Mouse (Mus musculus) adrenal gland, postnatal 14 days (tissue): Measurements from ENCODE around the gene Mgat4b. TPM values are rescaled to one million over a fixed set of nuclear protein-coding genes. Genes with fewer than 3 reads are reported as not detected.

Experiments
- DNase-seq: peaks from one replicate; pipeline ENCODE4 v3.0.0; 2021; ENCODE audit warnings: mixed read lengths
- microRNA-seq, 2 experiments: library from miRNA; unstranded; fragments of <30 nt; microRNA quantifications; one replicate each; pipeline ENCODE4 v1.2.0; 2021
- total RNA-seq: library from RNA; stranded (reverse); gene quantifications from 2 replicates; pipeline ENCODE4 v1.2.3, GENCODE M21; 2021

Gene Mgat4b
- total RNA-seq, 1 experiment from 2014 or later: 113 TPM

DNA sequence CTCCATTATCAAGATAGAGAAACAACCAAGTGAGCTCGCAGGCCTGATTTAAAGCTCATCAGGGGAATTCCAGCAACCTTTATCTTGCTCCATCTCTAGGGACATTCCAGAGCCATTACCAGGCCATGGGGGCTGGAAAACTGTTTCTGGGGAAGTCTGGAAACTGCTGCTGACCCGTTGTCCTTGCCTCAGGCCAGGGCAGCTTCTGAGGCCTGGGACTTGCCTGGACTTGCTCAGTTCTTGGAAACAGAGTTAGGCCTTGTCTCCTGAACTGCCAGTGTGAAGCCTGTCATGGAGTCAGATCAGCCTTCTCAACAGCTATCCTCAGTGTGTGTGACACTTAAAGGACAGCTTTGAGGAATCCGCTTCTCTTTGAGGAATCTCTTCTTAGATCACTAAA lies 41.5 kb downstream of the Mgat4b start:
- no peak for DNase-seq

DNA sequence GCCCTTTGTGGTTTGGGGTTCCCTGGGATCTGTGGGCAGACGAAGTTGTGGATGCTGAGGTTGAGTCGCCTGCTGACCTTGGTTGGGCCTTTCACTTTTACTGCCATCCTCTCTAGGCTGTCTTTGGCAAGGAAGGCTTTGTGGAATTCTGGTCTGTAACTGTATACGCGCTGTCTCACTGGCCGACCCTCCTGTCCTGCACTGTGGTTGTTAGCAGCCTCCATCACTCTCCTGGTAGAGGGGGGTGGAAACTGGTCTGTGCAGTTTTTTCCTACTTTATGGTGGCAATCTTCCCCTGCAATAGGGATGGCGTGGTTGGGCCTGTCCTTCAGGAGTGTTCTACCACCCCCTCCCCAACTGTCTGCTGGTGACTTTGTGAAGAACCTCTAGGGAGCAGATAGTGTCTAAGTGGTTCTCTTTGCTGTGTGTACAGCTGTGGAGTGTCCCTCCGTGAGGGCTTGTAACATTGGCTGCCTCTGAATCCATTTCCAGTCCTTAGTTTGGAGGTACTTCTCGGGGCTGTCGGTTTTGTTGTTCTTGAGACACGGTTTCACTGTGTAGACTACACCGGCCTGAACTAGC lies 42.1 kb downstream of the Mgat4b start:
- no peak for DNase-seq

DNA sequence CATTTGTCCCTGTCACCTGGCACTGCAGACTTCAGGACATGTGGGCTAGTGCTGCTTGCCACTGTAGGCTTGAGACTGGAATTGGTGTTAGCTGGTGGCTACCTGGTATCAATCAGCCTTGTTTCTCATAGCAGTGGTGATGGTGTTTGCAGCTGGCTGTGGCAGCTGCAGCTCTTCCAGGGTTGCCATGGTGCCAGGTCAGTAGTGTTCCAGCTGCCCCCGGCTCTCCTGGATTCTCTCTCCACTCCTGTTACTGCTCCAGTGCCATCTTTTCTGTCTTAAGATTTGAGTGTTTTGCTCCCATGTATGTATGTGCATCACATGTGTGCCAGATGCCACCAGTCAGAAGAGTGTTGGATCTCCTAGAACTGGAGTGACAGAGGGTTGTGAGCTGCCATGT lies 42.7 kb downstream of the Mgat4b start:
- no peak for DNase-seq

DNA sequence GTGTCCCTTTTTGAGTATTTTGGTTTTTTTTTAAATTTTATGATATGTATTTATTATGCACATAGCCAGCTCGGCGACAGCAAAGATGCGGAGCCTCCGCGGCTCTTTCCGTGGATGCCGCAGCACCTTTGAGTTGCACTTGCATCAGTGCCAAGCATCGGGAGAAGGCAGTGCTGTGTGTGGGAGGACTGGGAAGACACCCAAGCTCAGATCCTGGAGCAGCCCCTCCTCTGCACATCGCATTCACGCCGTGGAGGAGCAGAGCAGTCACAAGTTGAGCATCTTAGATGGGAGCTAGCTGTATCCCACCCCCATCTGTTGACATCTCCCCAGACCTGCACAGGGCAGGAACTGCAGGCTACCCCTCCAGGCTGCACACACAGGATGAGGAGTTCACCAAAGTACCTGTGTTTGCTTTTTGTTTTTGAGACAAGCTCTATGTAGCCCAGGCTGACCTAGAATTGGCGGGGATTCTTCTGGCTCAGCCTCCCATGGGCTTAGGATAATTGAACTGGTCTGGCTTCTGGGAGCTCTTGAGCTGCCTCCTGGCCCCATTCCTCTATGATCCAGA lies 43.4 kb downstream of the Mgat4b start:
- DNase-seq: no peak

DNA sequence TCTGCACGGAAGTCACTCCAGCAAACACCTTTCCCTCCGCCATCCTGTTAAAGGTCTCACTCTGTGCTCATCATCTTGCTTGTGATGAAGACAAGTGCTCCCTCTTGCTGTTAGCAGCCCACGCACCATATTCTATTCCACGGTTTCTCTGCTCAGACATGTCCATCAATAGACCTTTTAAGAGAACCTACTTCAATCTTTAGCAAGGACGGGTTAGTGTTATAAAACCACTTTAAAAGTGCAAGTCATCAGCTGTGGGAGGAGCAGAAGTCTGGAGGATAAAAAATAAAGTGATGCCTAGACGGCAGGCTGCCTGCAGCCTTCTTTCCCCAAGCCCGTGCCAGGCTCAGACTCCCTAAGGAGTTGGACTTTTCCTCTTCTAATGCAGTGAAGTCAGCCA lies 45.9 kb downstream of the Mgat4b start:
- no peak for DNase-seq

DNA sequence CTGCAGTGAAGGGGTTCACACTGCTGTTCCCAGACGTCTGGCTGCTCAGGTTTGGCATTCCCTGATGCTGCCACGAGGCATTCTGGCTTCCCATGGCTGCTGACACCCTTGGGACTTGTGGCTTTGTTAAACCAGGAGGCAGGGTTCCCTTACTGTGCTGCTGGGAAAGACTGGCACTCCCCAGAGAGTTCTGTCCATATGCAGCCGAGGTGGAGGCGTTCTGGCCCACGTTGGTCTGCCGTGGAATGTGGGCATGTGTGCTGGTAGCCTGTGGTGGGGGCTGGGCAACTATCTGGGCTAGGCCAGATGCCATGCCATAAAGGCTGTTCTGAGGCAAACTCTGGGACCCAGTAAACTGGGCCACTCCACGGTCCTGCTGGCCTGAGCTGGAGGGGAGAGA lies 47.6 kb downstream of the Mgat4b start:
- DNase-seq: no peak

DNA sequence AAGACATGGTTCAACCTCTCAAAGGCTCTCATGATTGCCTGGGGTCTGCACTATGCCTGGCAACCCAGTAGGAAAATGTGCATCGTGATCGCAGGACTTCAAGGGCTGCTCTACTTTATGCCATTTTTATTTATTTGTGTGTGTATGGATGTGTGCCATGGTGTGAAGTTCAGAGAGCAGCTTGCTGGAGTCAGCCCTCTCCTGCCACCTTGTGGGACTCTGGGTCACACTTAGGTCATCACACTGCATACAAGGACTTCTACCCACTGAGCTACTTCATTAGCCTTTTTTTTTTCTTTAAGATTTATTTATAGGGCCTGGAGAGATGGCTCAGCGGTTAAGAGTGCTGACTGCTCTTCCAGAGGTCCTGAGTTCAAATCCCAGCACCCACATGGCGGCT lies 51.3 kb downstream of the Mgat4b start:
- peak; percentile 49 for DNase-seq

DNA sequence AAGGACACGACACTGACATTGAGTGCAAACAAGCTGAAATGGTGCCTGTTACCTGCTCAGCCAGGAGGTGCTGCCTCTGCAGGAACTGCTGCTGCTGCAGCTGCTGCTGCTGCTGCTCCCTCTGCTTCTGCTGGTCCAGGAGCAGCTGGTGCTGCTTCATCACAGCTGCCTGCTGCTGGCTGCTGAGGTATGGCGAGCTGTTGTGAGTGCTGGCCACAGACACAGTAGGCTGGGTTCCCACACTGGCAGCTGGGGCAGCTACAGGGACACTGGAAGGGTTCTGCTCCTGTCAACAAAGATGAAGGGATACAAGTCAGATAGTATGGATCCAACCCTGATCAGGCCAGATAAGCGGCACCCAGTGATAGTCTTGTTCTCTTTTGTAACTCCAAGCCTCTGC lies 52.5 kb downstream of the Mgat4b start:
- DNase-seq: no peak

DNA sequence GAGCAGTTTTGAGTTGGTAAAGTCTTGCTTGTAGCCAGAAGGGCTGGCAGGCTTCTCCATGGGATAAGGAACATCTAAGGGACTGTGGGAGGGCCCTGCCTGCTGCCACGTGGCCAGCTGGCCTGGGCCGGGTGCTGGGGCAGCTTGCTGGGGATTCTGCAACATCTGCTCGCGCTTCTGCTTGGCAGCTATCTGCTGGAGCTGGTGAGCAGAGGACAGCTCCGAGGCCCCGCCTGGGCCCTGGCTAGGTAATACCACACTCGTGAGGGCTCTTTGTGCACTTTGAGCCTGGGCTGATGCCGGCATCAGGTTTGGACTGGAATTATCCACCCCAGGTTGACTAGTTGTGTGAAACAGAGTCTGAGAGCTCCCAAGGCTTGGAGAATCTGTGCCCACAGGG lies 55.2 kb downstream of the Mgat4b start:
- no peak for DNase-seq

DNA sequence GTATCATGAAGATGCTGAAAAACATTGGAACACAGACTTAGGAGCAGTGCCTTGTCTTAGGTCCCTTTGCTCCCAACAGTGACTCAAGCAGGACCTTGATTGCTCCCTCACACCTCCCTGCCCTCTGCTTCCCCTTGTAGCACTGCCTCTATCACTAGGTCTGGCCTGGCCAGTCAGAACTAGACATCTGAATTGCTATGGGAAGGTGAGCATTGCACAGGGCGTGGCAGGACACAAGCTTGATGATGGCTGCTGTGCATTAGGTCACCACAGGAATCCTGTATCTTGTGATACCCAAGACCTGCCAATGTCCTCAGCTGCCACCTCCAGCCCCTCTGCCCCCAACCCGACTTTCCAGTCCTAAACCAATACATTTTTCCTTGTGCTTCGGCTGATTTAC lies 56.3 kb downstream of the Mgat4b start:
- DNase-seq: no peak

DNA sequence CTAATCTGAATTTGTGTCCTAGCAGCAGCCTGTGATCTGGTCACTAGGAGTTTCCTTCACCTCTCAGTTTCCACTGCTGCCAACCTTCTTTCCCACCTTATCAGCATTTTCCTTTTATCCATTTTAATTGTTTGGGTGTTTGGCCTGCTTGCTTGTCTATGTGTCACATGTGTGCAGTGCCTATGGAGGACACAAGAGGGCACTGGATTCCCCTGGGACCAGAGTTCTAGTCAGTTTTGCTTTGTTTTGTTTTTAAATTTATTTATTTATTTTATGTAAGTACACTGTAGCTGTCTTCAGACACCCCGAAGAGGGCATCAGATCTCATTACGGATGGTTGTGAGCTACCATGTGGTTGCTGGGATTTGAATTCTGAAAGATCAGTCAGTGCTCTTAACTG lies 58.5 kb downstream of the Mgat4b start:
- peak; percentile 59 for DNase-seq

DNA sequence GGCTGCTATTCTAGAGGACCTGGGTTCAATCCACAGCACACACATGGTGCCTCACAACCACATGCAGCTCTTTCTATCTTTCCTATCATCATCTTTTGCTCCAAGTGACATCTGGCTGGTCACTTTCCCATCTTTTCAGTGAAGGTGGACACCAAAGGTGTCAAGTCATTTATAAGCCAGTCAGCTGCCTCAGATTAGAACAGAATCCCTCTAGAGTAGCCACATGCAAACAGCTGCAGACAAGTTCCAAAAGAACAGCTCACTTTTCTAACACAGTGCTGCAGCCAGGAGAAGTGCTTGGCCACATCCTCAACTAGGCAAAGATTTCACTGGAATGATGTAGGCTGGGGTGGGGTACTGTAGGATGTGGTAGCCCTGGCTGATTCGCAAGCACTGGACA lies 59.2 kb downstream of the Mgat4b start:
- DNase-seq: no peak

DNA sequence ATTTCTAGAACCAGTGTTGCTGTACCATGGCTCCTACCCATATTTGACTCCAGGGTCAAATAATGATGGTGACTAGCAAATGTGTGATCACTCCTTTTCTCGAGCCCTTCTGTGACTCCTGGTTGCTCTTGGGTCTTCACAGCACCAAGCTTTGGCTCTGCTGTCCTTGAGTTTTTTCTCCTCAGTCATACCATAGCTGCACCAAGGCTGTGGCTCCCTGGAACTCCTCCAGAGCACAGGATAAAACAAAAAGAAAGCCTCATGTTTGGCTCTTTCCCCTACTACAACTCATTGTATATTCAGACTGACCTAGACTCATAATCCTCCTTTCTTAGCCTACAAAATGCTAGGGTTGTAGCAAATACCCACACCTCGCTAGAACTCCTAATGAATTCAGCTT lies 62.1 kb downstream of the Mgat4b start:
- DNase-seq: peak; percentile 4

DNA sequence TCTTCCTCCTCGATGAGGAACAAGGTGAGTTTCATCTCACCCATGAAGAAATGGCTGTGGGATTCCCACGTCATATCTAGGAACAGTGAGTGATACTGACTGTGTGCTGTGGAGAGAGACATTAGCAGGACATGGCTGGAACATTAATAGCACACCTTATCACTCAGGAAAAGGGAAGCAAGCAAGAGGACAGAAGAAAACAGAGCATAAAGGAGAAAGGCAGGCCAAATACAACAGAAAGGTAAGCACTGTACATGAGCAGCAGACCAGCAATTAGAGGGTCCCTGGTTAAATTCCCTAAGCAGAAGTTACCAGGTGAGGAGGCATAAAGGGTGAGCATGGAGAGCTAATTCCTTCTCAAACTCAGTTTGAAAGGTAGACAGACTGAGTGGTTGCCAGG lies 64.4 kb downstream of the Mgat4b start:
- no peak for DNase-seq

DNA sequence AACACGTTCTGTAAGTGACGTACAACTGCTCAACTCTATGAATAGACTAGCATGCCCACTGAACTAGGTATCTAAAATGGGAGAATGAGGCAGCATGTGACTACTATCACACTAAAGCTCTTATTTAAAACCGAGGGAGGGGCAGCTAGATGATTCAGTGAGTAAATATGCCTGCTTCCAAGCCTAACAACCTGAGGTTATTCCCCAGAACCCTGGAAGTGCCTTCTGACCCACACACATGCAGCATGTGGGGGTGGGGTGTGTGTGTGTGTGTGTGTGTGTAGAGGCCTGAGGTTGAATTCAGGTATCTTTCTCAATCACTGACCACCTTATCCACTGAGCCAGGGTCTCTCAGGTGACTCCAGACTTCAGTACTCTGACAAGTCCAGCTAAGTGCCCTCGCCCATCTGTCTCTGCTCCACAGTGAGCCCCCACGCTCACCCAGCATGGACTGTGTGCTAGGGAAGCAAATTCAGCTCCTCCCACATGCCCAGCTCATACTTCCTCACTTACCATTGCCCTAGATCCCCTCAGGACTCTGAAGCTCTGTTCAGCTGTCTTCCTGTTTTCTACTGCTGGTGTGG lies 65.0 kb downstream of the Mgat4b start:
- no peak for DNase-seq

DNA sequence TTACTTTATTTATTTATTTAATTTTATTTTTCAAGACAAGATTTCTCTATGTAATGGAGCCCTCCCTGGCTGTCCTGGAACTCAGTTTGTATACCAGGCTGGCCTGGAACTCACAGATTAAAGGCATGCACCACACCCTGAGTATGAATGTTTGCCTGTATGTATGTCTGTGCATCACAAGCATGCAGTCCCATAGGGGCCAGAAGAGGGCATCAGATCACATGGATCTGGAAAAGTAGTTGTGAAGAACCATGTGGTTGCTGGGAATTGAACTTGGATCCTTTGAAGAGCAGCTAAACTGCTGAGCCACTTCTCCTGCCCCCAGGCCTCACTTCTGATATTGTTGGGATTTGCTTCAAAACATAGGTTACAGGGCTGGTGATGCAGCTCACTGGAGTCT lies 66.3 kb downstream of the Mgat4b start:
- DNase-seq: no peak

DNA sequence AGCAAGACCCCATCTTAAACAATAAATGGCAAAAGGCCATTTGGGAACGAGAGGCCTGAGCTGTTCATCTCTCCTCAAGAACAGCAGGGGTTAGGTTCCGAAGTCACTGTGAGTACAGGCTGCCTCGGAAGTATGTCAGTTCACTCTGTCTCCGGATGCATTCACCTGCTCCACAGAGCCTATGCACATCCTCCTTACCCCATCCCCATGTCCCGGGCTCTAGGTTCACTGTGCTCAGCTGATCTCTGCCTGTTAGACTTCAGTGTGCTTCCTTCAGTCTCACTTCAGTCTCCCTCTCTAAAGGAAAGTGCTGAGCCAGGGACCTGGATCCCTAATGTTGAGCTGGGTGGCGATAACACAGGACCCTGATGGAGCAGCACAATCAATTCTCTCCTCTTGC lies 67.0 kb downstream of the Mgat4b start:
- DNase-seq: no peak

DNA sequence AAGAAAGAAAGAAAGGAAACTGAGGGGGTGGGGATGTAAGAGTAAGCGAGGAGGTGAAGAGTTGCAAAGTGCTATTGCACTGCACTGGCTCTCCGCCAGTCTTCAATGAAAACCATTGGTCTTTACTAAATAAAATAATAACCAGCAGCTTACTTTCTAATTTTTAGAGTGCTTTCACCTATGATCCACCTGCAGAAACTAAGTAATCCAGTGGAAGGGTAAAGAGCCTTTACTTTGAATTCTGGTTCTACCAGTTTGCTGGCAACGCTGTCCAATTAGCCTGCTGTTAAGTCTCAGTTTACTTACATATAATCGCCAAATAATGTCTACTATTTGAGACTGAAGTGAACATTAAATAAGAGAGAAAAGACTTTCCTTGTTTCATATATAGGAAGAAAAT lies 68.3 kb downstream of the Mgat4b start:
- DNase-seq: no peak

DNA sequence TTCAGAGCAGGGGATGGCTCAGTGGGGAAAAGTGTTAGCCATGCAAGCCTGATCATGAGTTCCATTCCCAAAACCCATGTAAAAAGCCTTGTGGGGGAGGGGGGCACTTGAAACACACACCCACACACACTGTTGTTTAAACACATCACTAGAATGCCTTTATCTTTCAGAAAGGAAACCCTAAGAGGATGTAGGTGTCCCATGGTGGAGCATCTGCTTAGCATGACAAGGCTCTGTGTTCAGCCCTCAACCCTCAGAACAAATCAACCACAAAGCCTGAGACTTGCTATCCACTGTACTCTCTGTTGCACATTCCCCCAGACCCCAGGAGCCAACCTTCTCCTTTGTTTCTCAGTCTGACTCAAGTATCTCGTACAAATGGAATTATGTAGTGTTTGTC lies 69.4 kb downstream of the Mgat4b start:
- DNase-seq: no peak

Small RNA genes lying within 50 kb of the gene (microRNA-seq; reads per million reads assigned to microRNA genes)
- 0 to 0.38 reads per million in 2 experiments for gene Mir6919

Other genes with a start within 250 kb of the Mgat4b start
- gene Rnf130, start 185.5 kb upstream of the Mgat4b start, total RNA-seq: 63.6 and 70.4 TPM in 2 replicates
- 75.9 and 86.7 TPM in 2 replicates for gene Tbc1d9b, start 79.5 kb upstream of the Mgat4b start, total RNA-seq
- gene Mrnip, start 36.4 kb upstream of the Mgat4b start, total RNA-seq: 12.9 and 13.6 TPM in 2 replicates
- 356 and 366 TPM in 2 replicates for gene Sqstm1, start 63 bp upstream of the Mgat4b start, total RNA-seq
- 10.4 and 11.3 TPM in 2 replicates for gene Ltc4s, start 27.7 kb downstream of the Mgat4b start, total RNA-seq
- 24.0 and 25.1 TPM in 2 replicates for gene Maml1, start 81.4 kb downstream of the Mgat4b start, total RNA-seq
- gene Canx, start 114.8 kb downstream of the Mgat4b start, total RNA-seq: 347 and 361 TPM in 2 replicates
- gene Cby3, start 143.6 kb downstream of the Mgat4b start, total RNA-seq: not detected in 2 replicates
- gene Hnrnph1, start 166.1 kb downstream of the Mgat4b start, total RNA-seq: 269 and 317 TPM in 2 replicates
- gene Rufy1, start 220.2 kb downstream of the Mgat4b start, total RNA-seq: 27.1 and 29.5 TPM in 2 replicates